Mouse (Mus musculus) lung, adult 2 months (tissue): ENCODE data around the gene Elovl5.

Source experiments
- CTCF ChIP-seq: fragments of 200-500 bp; IDR thresholded peaks from 2 replicates; pipeline ENCODE4 v1.5.1; 2011; ENCODE audit warnings: mild to moderate bottlenecking, low read length, control low read depth; ENCODE audit not compliant: insufficient read depth
- POLR2A ChIP-seq: fragments of 200-500 bp; IDR thresholded peaks from 2 replicates; pipeline ENCODE4 v1.6.1; 2011; ENCODE audit warnings: low read depth, mild to moderate bottlenecking, control low read depth, low read length, borderline replicate concordance; ENCODE audit errors: extremely low read depth

GRCm38 (mm10) chr9:77965287-77965686 is 48.1 kb downstream of the Elovl5 start:
- TF ChIP-seq CTCF (no peak), POLR2A (no peak)
